Mouse (Mus musculus) hindbrain, embryonic 16.5 days (tissue): ENCODE data around the gene Nav2. TPM values are rescaled to one million over a fixed set of nuclear protein-coding genes. Genes with fewer than 3 reads are reported as not detected.

Source experiments
- ATAC-seq: fragments of 200-750 bp; cut with Nextera tagmentation; 2 replicates; pipeline ENCODE4 v1.8.0; 2017; ENCODE audit warnings: moderate TSS enrichment, moderate library complexity
- H3K27ac ChIP-seq: fragments of 300-500 bp; sonication (generic); 2 replicates; pipeline ENCODE4 v1.5.1; 2014; ENCODE audit warnings: low read depth, mild to moderate bottlenecking, control low read depth, low read length, moderate library complexity
- H3K27me3 ChIP-seq: fragments of 300-500 bp; sonication (generic); replicated peaks from 2 replicates; pipeline ENCODE4 v1.6.1; 2014; ENCODE audit warnings: low read length; ENCODE audit not compliant: control insufficient read depth, insufficient read depth
- H3K36me3 ChIP-seq: fragments of 300-500 bp; sonication (generic); 2 replicates; pipeline ENCODE4 v1.6.1; 2014; ENCODE audit warnings: mild to moderate bottlenecking, low read length, moderate library complexity, mixed read lengths; ENCODE audit not compliant: control insufficient read depth, insufficient read depth
- H3K4me1 ChIP-seq: fragments of 300-500 bp; sonication (generic); 2 replicates; pipeline ENCODE4 v1.6.1; 2014; ENCODE audit warnings: low read depth, low read length; ENCODE audit not compliant: control insufficient read depth, insufficient read depth
- H3K4me2 ChIP-seq: fragments of 300-500 bp; sonication (generic); 2 replicates; pipeline ENCODE4 v1.6.1; 2014; ENCODE audit warnings: mild to moderate bottlenecking, low read length, control low read depth, moderate library complexity
- H3K4me3 ChIP-seq: fragments of 300-500 bp; sonication (generic); 2 replicates; pipeline ENCODE4 v1.5.1; 2014; ENCODE audit warnings: mild to moderate bottlenecking, low read length, control low read depth, moderate library complexity
- H3K9ac ChIP-seq: fragments of 300-500 bp; sonication (generic); 2 replicates; pipeline ENCODE4 v1.6.1; 2014; ENCODE audit warnings: low read depth, mild to moderate bottlenecking, control low read depth, low read length, moderate library complexity
- H3K9me3 ChIP-seq: fragments of 300-500 bp; sonication (generic); 2 replicates; pipeline ENCODE4 v1.6.1; 2014; ENCODE audit warnings: mild to moderate bottlenecking, low read length, moderate library complexity; ENCODE audit not compliant: control insufficient read depth
- WGBS: fragments of 180-500 bp; shearing (Covaris S2); extraction: QIAGEN DNeasy Blood & Tissue Kit; methylation state at CpG from one replicate; pipeline ENCODE4 v1.1.7; 2014; 5-methylcytosine and 5-hydroxymethylcytosine counted together
- polyA plus RNA-seq: library from polyadenylated mRNA; unstranded; fragments of >200 nt; fragmentation: Nextera tagmentation; extraction: Ambion mirVana; gene quantifications from 2 replicates; pipeline ENCODE4 v1.2.1, GENCODE M21; 2015

Gene Nav2
- polyA plus RNA-seq, 1 experiment from 2014 or later = 27.9 TPM

- Histone ChIP-seq H3K36me3 (no peaks in the 10 kb centered on the region), H3K4me1 (no peaks in the 10 kb centered on the region), H3K4me2 (no peak overlapping the region), H3K4me3 (no peak overlapping the region), H3K9ac (no peak overlapping the region), H3K27ac (no peak overlapping the region), H3K27me3 (peaks cover 2% of the 10 kb centered on the region; the same call in 1 of the 2 replicates), H3K9me3 (no peaks in the 10 kb centered on the region)
- WGBS = 38% methylated on average over 4 of the region's 4 CpGs
- ATAC-seq = no peak
Observed at GRCm38 (mm10) chr7:48938190-48938589, 29.7 kb downstream of the Nav2 start.

DNA sequence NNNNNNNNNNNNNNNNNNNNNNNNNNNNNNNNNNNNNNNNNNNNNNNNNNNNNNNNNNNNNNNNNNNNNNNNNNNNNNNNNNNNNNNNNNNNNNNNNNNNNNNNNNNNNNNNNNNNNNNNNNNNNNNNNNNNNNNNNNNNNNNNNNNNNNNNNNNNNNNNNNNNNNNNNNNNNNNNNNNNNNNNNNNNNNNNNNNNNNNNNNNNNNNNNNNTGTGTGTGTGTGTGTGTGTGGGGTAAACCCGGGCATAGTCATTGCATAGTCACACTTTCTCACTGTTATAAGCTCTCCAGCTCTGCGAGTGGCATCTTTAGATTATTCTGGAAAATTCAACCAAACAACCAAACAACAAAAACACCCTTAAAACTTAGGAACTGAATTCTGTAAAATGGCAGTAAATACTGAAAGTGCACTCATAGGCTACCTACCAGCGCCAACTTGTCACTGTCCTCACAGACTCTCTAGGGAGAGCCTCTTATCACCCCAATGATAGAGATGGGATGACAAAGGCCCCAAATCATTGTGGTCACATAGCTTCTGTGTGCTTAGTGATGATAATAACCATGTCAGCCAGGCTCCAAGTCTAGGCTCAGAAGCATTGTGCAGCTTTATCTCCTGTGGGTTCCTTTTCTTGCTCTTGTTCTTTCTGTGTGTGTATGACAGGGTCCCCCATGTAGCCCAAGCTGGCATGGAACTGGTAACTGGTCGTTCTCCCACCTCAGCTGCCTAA, 40.0 kb downstream of the Nav2 start:
- Histone ChIP-seq H3K9me3 (no peaks in the 10 kb centered on the region), H3K4me1 (no peaks in the 10 kb centered on the region), H3K36me3 (no peaks in the 10 kb centered on the region), H3K27me3 (no peaks in the 10 kb centered on the region), H3K4me2 (no peak overlapping the region), H3K27ac (no peak overlapping the region), H3K9ac (no peak overlapping the region), H3K4me3 (no peak overlapping the region)
- 87% methylated on average over 4 of the region's 4 CpGs for WGBS
- ATAC-seq = no peak

- 84% methylated on average over 5 of the region's 5 CpGs for WGBS
- no peak for ATAC-seq
- H3K27ac ChIP-seq = no peak overlapping the region
Observed at GRCm38 (mm10) chr7:48954501-48954900, 46.0 kb downstream of the Nav2 start.

GRCm38 (mm10) chr7:48958528-48959315, 50.2 kb downstream of the Nav2 start:
- peak overlapping the region; percentile 71 for H3K4me3 ChIP-seq
- peaks cover 41% of the 10 kb centered on the region for H3K4me1 ChIP-seq
- WGBS = 2% methylated on average over 32 of the region's 32 CpGs
- H3K4me2 ChIP-seq = peak overlapping the region; percentile 81
- no peaks in the 10 kb centered on the region for H3K36me3 ChIP-seq
- peak overlapping the region; percentile 67 for H3K9ac ChIP-seq
- no peaks in the 10 kb centered on the region for H3K9me3 ChIP-seq
- peaks cover 2% of the 10 kb centered on the region; the same call in 1 of the 2 replicates for H3K27me3 ChIP-seq
- H3K27ac ChIP-seq = peak overlapping the region; percentile 57
- ATAC-seq = peak; percentile 96

More at GRCm38 (mm10) chr7:48954501-48954900, 46.0 kb downstream of the Nav2 start:
- Histone ChIP-seq H3K9ac (no peak overlapping the region), H3K4me2 (no peak overlapping the region), H3K4me1 (peaks cover 6% of the 10 kb centered on the region; the same call in 1 of the 2 replicates), H3K36me3 (no peaks in the 10 kb centered on the region), H3K4me3 (no peak overlapping the region), H3K9me3 (no peaks in the 10 kb centered on the region), H3K27me3 (peaks cover 2% of the 10 kb centered on the region; the same call in 1 of the 2 replicates)

DNA sequence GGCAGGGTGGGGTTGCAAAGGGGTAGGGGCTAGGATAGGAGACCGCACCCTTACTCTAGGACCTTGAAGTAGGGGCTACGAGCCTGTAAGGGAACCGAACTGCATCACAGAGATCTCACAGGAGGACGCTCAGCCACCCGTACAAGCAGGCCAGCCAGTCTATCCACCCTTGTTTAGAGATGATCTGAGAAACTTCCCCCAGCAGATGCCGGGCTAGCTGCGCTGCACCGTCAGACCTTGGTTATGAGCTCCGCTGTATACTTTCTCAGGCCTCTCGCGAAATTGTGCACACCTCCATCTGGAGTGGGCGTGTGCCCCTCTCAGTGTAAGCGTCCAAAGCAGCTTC, 50.8 kb downstream of the Nav2 start:
- peak overlapping the region; percentile 67 for H3K9ac ChIP-seq
- H3K27me3 ChIP-seq = peaks cover 2% of the 10 kb centered on the region; the same call in 1 of the 2 replicates
- ATAC-seq = peak; percentile 38
- H3K4me3 ChIP-seq = peak overlapping the region; percentile 71
- peak overlapping the region; percentile 81 for H3K4me2 ChIP-seq
- H3K36me3 ChIP-seq = no peaks in the 10 kb centered on the region
- peak overlapping the region; percentile 57 for H3K27ac ChIP-seq
- 4% methylated on average over 13 of the region's 13 CpGs for WGBS
- peaks cover 45% of the 10 kb centered on the region for H3K4me1 ChIP-seq
- no peaks in the 10 kb centered on the region for H3K9me3 ChIP-seq

DNA sequence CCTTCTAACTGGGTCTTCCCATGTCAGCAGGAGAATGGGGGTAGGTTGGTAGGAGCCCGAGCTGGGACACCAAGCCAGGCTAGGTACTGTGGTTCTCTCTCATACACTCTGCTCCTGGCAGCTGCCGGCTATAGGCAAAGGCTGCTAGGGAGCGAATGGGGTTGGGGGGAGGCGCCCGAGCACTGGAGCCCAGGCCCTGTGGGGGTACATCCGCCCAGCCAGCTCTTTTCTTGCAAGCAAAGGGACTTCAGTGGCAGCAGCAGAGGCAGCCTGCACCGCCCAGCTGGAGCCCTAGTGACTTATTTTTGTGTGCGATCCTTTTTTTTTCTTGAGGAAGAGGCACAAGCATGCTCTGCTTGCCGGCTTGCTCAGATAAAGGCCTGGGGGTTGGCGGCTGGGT, 51.6 kb downstream of the Nav2 start:
- no peaks in the 10 kb centered on the region for H3K9me3 ChIP-seq
- peak overlapping the region; percentile 67 for H3K9ac ChIP-seq
- H3K4me3 ChIP-seq = peak overlapping the region; percentile 71
- H3K27ac ChIP-seq = peak overlapping the region; percentile 2; the same call in 1 of the 2 replicates
- ATAC-seq = peak; percentile 37
- peaks cover 2% of the 10 kb centered on the region; the same call in 1 of the 2 replicates for H3K27me3 ChIP-seq
- H3K36me3 ChIP-seq = no peaks in the 10 kb centered on the region
- peaks cover 45% of the 10 kb centered on the region for H3K4me1 ChIP-seq
- 2% methylated on average over 10 of the region's 10 CpGs for WGBS
- H3K4me2 ChIP-seq = peak overlapping the region; percentile 81

- Histone ChIP-seq H3K9ac (peak overlapping the region; percentile 12; the same call in 1 of the 2 replicates), H3K4me2 (peak overlapping the region; percentile 81), H3K27ac (no peak overlapping the region), H3K9me3 (no peaks in the 10 kb centered on the region), H3K4me1 (peaks cover 57% of the 10 kb centered on the region), H3K4me3 (peak overlapping the region; percentile 71), H3K36me3 (no peaks in the 10 kb centered on the region), H3K27me3 (peaks cover 2% of the 10 kb centered on the region; the same call in 1 of the 2 replicates)
- ATAC-seq = no peak
- 23% methylated on average over 8 of the region's 8 CpGs for WGBS
Observed at GRCm38 (mm10) chr7:48961501-48961900, 53.0 kb downstream of the Nav2 start.

- no peak for ATAC-seq
- WGBS = 36% methylated on average over 4 of the region's 4 CpGs
- Histone ChIP-seq H3K4me3 (peak overlapping the region; percentile 71), H3K36me3 (no peaks in the 10 kb centered on the region), H3K27ac (no peak overlapping the region), H3K4me2 (peak overlapping the region; percentile 81), H3K4me1 (peaks cover 59% of the 10 kb centered on the region), H3K9me3 (no peaks in the 10 kb centered on the region), H3K9ac (0 out of 2 replicates have a peak overlapping the region, but pooled peaks have one; percentile 37), H3K27me3 (peaks cover 2% of the 10 kb centered on the region; the same call in 1 of the 2 replicates)
Observed at GRCm38 (mm10) chr7:48961935-48962334, 53.4 kb downstream of the Nav2 start.

DNA sequence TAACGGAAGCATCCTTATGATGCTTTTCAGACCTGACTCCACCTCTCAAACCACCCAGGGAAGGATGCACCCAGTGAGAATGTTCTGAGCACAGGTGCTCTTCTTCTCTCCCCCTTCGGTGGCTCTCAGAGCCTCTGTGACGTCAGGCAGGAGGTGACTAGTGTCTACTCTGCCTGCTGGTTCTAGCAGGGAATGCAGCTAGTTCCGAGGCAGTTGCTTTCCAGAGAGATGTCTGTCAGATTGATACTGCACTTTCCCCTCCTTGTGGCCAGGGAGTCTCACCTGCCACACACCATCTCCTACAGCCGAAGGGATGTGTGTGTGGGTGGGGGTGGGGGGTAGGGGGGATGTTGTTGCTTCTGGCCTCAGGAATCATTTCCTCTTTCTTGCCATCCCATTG, 54.6 kb downstream of the Nav2 start:
- 24% methylated on average over 5 of the region's 5 CpGs for WGBS
- Histone ChIP-seq H3K9ac (peak overlapping the region; percentile 56), H3K4me1 (peaks cover 57% of the 10 kb centered on the region), H3K27me3 (no peaks in the 10 kb centered on the region; the same call in 1 of the 2 replicates), H3K4me2 (peak overlapping the region; percentile 81), H3K4me3 (0 out of 2 replicates have a peak overlapping the region, but pooled peaks have one; percentile 8), H3K27ac (peak overlapping the region; percentile 24; the same call in 1 of the 2 replicates), H3K36me3 (no peaks in the 10 kb centered on the region), H3K9me3 (no peaks in the 10 kb centered on the region)
- ATAC-seq = no peak
